Mouse (Mus musculus) B cell, adult (primary cell): ENCODE measurements around the gene Ankrd54. TPM values are rescaled to one million over a fixed set of nuclear protein-coding genes. Genes with fewer than 3 reads are reported as not detected.

Source experiments
- total RNA-seq: library from RNA; stranded (reverse); gene quantifications from 4 replicates; pipeline ENCODE4 v1.2.4, GENCODE M21; 2023; ENCODE audit not compliant: inconsistent age

Ankrd54 gene
- 35.0 to 38.0 TPM (median 36.9 TPM) in 4 replicates for total RNA-seq

DNA sequence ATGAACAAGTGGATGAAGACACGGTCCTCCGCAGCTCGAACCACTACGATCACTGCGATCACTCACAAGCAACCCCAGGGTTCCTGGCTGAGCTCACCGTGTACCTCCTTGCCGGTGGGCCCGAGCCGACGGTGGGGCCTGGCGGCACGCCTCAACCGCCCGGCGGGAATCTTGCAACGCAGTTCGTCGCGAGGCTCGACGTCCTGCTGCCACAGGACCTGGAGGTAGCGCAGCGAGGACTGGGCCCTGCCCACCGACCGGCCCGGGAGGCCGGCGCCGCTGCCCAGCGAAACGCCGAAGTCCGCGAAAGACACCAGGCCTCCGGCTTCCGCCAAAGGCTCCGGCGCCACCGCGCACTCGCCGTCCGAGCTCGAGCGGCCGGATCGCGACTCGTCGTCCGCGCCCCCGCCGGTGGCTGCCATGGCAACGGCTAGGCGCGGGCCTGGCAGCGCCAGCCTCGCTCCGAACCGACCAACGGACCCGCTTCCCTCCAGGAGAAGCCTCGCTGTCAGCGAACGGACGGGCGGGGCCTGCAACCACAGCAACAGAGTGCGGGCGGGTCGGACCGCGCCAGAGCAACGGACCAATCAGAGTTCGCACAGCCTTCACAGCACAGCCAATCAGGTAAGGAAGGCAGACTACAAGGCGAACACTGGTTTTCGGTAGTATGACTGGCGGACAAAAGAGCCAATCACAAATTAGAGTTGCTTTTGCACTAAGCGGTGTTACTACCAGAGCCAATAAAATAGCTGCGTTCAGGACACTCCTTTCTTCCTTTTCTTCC, at the start of gene Ankrd54:
TSS of gene Ankrd54 (minus strand) at position 518 of the 784 bp plus-strand sequence.

DNA sequence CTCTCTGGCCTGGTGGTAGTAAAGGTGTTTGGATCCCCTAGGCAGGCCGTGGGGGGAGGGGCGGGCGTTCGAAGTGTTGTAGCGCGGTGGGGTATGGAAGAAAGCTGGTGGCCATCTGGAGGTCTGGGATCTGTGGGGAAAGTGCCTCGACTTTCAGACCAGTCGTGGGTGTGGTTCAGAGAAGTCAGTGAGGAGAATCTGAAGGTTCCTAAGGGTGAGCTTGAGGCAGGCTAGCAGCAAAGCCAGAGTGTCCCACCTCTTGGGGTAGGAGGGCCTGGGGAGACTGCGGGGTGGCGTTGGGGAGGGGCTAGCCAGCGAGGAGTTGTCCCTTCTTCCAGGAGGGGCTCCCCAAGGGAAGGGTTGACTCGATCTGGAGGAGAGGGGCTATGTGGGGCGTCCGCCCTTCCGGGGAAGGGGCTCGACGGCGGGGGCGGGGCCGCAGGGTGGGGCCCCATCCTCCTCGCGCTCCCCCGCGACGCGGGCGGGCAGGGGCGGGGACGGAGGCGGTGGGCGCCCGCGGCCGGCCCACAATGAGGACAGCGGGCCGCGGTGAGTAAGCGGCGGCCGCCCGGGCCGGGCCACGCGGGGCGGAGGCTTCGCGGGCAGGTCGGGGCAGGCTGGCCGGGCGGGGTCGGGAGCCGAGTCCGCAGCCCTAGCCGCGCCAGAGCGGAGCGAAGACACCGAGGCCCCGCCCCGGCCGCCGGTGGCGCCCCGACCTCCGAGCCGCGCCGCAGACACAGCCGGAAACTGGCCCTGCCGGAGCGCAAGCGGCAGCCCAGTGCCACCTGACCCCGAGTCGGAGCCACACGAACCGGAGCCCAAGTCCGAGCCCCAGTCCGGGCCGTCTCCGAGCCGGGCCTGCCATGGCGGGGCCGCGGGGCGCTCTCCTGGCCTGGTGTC, 46.0 kb upstream of the Ankrd54 start, which contains the start of gene Micall1:
TSS of gene Micall1 (plus strand) at position 478 of the 900 bp plus-strand sequence.

DNA sequence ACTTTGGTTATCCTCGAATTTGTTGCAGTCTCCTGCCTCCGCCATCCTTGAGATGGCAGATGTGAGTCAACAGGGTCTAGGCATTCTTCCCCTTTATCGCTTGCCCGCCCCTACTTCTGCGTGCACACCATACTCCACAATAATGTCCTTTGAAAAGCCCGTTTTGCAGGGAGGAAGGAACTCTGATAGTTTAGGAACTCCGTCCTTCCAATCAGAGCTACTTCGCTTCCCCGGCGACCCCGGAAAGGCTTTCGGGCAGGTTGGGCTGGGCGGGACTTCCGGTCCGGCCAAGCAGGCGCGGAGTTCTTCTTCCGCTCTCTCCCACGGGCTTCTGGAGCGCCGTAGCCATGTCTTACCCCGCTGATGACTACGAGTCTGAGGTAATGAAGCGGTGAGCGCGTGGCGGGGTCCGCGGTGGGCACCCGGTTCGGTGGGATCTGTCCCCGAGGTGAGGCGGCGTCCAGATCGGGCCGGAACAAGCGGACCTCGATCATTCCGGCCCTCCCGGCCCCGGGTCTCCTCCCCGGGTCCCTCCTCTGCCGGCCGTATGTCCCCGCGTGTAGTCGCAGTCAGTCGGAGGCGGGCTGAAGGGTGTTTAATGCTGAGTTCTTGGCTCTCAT, 12.3 kb upstream of the Ankrd54 start, which contains the start of gene Eif3l:
TSS of gene Eif3l (plus strand) at position 267 of the 620 bp plus-strand sequence.

GRCm38 (mm10) chr15:79041585-79041984, 21.1 kb downstream of the Ankrd54 start, which contains the start of gene Galr3:
Gene Galr3, plus strand, starts transcription at chr15:79041885.

GRCm38 (mm10) chr15:79028237-79028738, 34.4 kb downstream of the Ankrd54 start, which contains the start of gene H1f0:
Gene H1f0, plus strand, starts transcription at chr15:79028450.

Other genes starting within 250 kb of the Ankrd54 start
- gene Cdc42ep1, start 220.3 kb downstream of the Ankrd54 start, total RNA-seq = not detected in 4 replicates
- not detected in 4 replicates for gene Lgals2, start 207.4 kb downstream of the Ankrd54 start, total RNA-seq
- gene Gga1, start 185.7 kb downstream of the Ankrd54 start, total RNA-seq = 69.9 to 78.8 TPM (median 71.3 TPM) in 4 replicates
- gene Gm49510, start 163.2 kb downstream of the Ankrd54 start, total RNA-seq = 1.1 TPM in 1 of 4 replicates, not detected in the others
- gene Sh3bp1, start 163.1 kb downstream of the Ankrd54 start, total RNA-seq = 56.8 to 72.2 TPM (median 66.0 TPM) in 4 replicates
- gene Pdxp, start 149.0 kb downstream of the Ankrd54 start, total RNA-seq = 6.8 to 9.7 TPM (median 8.1 TPM) in 4 replicates
- gene Lgals1, start 136.2 kb downstream of the Ankrd54 start, total RNA-seq = 7.4 to 12.6 TPM (median 9.3 TPM) in 4 replicates
- gene Nol12, start 128.0 kb downstream of the Ankrd54 start, total RNA-seq = 40.6 to 43.4 TPM (median 42.8 TPM) in 4 replicates
- 42.1 to 60.9 TPM (median 51.6 TPM) in 4 replicates for gene Triobp, start 115.2 kb downstream of the Ankrd54 start, total RNA-seq
- 3.1 to 4.6 TPM (median 4.0 TPM) in 4 replicates for gene H1f0, start 34.4 kb downstream of the Ankrd54 start, total RNA-seq
- not detected in 4 replicates for gene Galr3, start 21.0 kb downstream of the Ankrd54 start, total RNA-seq
- 103 to 114 TPM (median 111 TPM) in 4 replicates for gene Eif3l, start 12.3 kb upstream of the Ankrd54 start, total RNA-seq
- gene Micall1, start 46.0 kb upstream of the Ankrd54 start, total RNA-seq = 42.4 to 47.6 TPM (median 45.1 TPM) in 4 replicates
- 47.1 to 58.7 TPM (median 53.7 TPM) in 4 replicates for gene Polr2f, start 78.1 kb upstream of the Ankrd54 start, total RNA-seq
- gene 1700088E04Rik, start 78.4 kb upstream of the Ankrd54 start, total RNA-seq = not detected in 4 replicates
- not detected in 4 replicates for gene Sox10, start 102.3 kb upstream of the Ankrd54 start, total RNA-seq
- gene Pick1, start 166.3 kb upstream of the Ankrd54 start, total RNA-seq = 31.1 to 41.0 TPM (median 36.1 TPM) in 4 replicates
- gene Gm49486, start 166.5 kb upstream of the Ankrd54 start, total RNA-seq = 0.60 to 1.3 TPM (median 0.76 TPM) in 4 replicates
- not detected in 4 replicates for gene Slc16a8, start 191.9 kb upstream of the Ankrd54 start, total RNA-seq
- not detected in 4 replicates for gene Baiap2l2, start 222.6 kb upstream of the Ankrd54 start, total RNA-seq